Mouse (Mus musculus) gastrocnemius, postnatal 10 days (tissue): ENCODE measurements around the gene Anapc15-ps. TPM values are rescaled to one million over a fixed set of nuclear protein-coding genes. Genes with fewer than 3 reads are reported as not detected.

Experiments used
- DNase-seq: peaks from one replicate; pipeline ENCODE4 v3.0.0; 2021; ENCODE audit warnings: mixed read lengths
- total RNA-seq, 2 experiments: library from RNA; stranded (reverse); gene quantifications; 2 replicates each; pipeline ENCODE4 v1.2.3; 2021

Gene Anapc15-ps
- total RNA-seq, 2 experiments from 2014 or later, result not detected

GRCm38 (mm10) chr10:95689833-95690232 lies 16.6 kb upstream of the Anapc15-ps start:
- DNase-seq, result no peak

DNA sequence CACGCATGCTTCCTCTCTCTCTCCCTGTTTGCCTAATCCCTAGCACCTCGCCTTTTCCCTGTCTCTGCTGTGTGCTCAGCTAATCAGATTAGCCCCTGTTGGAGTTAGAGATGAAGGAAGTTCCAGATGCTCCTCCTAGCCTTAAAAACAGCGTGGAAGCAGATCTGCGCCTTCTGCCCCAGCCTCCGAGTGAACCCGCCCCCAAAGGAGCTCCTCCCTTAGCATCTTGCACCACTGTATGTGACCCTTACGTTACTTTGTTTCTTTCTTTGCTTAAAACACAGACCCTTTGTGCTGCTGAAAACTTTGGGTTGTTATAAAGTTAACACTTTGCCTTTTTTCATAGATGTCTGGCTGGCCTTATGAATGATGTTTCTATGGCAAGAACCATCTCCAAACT lies 15.8 kb upstream of the Anapc15-ps start:
- no peak for DNase-seq

DNA sequence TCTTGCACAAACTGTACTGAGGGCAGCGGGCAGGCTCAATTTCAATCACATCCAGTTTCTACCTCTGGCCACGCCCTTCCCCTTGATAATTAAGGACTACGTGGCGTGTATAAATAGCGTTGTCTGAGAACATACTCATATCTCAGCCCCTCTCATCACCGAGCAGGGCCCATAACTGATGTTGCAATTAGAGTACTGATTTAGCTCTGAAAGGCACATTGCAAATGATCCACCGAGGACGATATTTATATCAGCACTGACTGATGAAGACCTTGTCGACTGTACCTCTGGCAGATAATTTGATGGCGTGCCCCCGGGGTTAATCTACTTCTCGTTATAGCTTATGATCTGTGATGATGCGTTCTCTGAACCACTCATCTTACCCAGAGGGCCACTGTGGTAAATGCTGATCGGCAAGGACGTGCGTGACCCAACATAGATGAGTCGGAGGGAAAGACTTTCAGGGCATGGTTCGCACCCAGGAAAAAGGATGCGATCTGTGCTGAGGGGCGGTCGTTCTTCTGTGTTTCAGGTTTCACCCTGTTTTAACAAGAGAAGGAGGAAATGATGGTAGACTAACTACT lies 14.4 kb upstream of the Anapc15-ps start:
- no peak for DNase-seq

DNA sequence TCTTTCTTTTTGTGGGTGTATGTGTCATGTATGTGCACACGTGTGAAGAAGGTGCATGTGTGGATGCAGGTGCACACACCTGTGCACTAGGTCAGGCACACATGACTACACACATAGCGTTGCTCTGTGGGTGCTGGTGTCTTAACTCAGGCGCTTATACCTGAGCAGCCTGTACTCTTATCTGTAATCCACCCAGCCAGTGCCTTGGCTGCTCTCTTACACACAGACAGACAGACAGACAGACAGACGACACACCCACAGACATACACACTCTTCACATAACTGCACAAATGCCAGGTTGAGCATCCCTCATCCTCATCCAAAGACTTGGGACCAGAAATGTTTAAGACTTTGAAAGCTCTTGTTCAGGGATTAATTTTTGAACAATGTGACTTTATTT lies 12.8 kb upstream of the Anapc15-ps start:
- no peak for DNase-seq

DNA sequence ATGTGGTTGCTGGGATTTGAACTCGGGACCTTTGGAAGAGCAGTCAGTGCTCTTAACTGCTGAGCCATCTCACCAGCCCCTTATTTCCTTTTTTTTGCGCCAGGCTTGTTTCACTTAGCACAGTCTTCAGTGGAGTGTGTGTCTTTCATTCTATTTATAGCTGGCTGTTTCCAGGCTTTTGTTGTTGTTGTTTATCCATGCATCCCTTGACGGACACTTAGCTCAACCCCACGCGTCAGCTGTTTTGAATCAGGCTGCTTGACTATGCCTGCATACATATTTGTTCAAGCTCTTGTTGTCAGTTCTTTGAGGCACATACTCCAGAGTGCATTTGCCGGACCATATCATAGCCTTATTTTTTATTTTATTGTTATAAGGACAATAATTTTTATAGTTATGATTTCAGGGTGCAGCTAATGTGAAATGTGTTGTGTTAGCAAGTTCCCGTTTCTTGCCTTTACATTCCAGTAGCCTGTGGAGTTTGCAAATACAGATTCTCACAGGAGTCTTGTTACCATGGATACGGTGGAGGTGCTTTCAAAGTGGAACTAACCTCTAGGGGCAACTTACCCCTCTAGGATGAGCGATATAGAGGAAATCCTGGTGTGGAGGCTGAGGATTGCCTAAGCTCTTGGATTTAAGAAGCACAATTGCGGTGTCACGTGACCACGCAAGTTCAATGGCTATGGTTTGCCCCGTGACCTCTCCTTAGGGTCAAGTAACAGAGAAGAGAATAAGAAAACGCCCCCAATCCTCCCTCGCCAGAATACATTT lies 11.7 kb upstream of the Anapc15-ps start:
- no peak for DNase-seq

DNA sequence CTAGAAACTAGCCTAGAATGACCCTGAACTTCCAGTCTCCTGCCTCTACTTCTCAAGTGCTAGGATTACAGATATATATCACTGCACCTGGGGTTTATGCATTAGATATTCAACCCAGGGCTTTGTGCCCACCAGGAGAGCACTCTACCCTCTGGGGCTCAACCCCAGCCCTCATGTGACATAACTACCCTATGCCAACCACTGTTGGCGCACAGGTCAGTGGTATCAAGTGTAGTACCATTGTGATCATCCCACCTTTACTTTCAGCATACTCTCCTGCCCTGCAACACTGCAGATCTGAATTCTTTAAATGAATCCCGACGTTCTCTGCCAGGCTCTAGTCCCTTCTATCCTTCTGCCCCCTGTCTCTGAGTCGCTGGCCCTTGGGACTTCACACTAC lies 11.0 kb upstream of the Anapc15-ps start:
- no peak for DNase-seq

DNA sequence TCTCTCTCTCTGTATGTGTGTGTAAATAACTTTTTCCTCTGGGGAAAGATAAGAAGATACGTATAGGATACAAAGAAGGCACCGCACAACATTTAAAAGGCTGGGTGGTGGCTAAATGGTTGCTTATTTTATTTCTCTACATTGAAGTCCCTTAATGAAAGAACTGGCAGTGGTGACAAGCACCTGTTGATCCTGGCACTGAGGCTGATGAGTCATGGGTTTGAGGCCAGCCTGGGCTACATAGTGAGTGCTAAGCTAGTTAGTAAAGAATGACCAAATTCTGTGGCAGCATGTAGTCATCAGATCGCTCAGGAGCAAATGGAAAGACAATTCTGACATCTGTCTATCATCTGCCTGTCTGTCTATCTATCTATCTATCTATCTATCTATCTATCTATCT lies 10.5 kb upstream of the Anapc15-ps start:
- DNase-seq, result no peak

DNA sequence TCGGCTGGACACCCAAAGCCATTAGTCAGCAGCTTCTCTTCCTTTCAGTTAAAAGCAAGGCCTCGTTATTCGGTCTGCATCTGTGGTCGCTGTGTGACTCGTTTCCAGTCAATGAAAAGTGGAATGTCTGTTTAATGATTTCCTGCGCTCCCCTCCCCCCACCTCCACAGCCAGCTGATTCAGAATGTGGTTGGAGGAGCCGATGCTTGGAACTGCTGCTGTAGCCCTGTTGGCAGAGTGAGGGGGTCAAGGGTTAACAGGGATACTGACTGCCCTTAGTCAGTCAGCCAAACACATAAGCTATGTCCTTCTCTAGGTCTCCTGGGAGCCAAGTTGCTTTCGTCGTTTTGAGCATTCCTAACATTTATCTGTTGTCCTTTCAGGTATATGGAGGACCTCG lies 9.7 kb upstream of the Anapc15-ps start:
- no peak for DNase-seq

GRCm38 (mm10) chr10:95682091-95682740 lies 9.0 kb upstream of the Anapc15-ps start:
- no peak for DNase-seq

DNA sequence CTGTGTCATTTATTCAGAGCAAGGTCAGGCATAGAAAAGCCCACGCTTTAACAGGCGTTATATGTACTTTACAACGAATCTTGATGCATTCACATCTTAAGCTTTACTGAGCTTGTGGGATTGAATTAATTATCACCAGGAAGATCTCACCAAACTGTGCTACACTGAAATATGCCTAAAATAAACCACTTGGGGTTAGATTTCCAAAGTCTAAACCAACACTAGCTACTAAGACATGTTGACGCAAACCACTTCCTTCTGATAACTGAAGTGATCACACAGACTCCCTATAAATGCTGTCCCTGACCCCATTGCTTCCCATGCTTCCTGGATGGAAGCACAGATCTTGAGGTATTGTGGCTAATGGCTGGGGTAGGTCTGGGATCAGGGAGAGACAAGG lies 8.2 kb upstream of the Anapc15-ps start:
- DNase-seq, result no peak

DNA sequence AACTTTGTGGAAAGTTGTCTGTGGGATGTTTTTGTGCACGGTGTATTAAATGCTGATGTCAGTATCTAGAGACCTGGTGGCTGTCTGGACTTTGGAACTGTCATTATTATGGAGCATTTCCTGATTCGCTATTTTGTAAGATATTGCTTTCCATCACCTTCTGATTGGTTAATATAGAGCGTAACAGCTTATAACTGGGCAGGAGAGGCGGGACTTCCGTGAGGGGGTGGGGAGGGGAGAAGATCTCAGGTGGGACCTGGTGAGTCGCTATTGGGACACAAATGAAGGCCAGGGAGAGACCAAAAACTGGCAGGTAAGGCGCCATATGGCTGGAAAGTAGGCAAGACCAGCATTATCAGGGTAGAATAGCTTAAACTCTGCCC lies 7.8 kb upstream of the Anapc15-ps start:
- no peak for DNase-seq

DNA sequence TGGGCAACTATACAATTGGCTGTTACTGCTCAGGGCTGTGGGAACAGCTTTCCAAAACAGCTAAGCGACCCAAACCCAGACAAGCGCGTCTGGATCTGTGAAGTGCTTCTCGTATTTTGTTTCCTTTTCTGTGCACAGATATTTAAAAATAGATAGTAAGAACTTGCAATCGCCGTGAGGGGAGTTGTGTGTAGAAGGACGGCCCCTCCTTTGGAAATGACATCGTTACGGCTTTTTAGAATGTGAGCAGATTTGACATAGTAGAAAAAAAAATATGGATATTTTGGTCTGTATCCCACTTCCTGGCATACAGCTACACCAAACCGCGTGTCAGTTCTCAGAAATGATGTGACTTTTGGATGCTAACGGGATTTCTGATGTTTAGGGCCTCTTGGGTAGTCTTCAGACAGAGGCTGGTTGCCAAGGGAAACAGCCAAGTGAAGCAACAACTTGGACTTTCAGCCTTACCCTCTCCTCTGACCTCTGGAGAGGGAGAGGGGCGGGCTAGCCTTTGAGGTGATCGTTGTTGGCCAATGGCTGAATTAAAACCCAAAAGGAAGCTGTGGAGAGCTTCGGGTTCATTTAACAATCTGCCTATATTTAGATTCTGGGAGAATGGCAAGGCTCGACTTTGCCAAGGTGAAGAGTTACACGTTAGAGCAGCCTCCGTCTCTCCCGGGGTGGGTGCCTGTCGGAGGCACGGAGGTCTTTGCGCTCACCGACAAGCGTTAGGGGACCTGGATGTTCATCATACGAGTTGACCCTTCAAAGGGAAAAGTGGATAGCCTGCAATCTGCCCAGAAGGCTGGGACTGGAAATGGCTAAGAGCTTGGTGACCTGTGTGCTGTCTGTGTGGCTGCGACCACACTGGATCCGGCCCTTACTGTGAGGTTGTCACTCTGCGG lies 7.2 kb upstream of the Anapc15-ps start:
- no peak for DNase-seq

GRCm38 (mm10) chr10:95679131-95679530 lies 5.9 kb upstream of the Anapc15-ps start:
- no peak for DNase-seq

DNA sequence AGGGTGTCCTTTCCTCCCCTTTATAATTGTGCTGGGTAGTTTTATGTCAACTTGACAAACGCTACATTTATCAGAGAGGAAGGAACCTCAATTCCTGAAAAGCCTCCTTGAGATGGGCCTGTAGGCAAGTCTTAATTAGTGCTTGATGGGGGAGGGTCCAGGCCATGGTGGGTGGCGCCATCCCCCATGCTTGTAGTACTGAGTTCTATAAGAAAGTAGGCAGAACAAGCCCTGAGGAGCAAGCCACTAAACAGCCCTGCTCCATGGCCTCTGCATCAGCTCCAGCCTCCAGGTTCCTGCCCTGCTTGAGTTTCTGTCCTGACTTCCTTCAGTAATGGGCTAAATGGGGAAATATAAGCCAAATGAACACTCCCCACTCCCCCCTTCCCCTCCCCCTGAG lies 5.4 kb upstream of the Anapc15-ps start:
- DNase-seq, result no peak

GRCm38 (mm10) chr10:95678241-95678640 lies 5.0 kb upstream of the Anapc15-ps start:
- no peak for DNase-seq

DNA sequence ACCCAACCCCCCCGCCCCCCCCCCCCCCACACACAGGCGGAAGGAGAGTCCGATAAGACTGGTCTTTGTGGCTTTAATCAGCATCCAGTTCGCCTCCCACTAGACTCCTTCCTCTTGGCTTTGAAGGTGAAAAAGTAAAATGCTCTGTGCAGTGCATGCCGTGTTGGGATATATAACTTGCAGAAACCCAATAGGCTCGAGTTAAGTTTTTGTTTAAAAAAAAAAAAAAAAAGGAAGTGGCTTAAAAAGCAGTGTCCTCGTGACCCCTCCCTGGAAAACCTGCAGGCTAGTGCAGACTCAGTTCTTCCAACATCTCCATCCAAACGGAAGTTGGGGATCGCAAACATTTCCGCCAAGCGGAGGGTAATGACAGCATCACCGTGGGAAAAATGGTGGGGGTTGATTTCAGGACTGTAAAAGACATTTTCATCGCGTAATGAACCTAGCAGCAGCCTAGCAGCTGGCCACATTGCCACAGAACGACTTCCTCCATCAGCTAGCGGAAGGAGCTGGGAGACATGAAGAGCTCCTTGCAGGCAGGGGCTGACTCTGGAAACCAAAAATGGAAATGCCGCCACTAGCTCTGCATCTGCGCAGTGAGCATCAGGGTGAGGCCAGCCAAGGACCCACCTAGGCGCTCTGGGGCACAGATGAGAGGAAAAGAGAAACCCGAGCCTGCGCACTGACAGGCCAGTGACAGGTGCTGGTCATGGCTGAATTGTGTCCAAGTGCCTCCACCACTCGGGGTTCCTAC lies 4.3 kb upstream of the Anapc15-ps start:
- DNase-seq, result peak; percentile 55

- no peak for DNase-seq
These were observed 3.7 kb upstream of the Anapc15-ps start for GRCm38 (mm10) chr10:95676991-95677355.

GRCm38 (mm10) chr10:95676387-95676786 lies 3.1 kb upstream of the Anapc15-ps start:
- DNase-seq, result no peak

DNA sequence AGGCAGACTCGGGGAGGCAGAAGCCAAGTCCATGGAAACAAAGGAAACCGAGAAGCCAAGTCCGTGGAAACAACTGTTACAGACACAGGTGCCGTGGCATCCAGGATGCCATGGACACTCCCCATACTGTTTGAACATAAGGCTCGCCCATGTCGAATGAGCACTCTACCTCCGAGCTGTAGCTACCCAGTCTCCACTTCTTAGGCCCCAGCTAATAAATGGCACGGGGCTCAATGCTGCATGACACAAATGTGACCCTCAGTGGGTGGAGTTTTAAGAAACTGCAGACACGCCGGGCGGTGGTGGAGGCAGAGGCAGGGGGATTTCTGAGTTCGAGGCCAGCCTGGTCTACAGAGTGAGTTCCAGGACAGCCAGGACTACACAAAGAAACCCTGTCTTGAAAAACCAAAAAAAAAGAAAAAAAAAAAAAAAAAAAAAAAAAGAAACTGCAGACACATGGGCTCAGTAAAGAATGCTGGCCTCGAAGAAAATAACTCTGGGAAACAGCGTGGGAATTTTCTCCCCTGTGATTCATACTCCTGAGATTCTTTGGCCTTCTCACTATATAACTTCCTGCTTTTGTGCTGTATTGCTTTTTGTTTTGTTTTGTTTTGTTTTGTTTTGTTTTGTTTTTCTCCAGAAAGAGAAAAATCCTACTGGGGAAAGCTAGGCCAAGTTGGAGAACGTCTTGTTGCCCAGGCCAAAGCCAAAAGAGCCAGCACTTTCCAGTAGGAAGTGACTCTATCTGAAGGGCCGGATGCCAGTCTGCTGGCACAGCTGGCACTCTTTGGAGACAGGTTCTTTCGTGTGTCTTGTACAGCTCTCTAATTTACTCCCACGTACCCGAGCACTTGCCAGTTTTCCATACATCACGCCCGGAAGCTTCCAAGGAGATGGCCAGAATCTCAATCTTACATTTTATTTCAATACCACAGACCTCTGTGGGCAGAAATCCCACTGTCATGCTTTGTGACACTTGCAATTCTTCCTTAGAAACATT lies 2.2 kb downstream of the Anapc15-ps start:
- DNase-seq, result no peak

- DNase-seq, result no peak
These were observed 3.4 kb downstream of the Anapc15-ps start for GRCm38 (mm10) chr10:95669872-95670271.

- no peak for DNase-seq
These were observed 4.2 kb downstream of the Anapc15-ps start for GRCm38 (mm10) chr10:95669034-95669433.
